Mouse (Mus musculus): ENCODE results near the gene Catsperb. TPM values are rescaled to one million over a fixed set of nuclear protein-coding genes. Genes with fewer than 3 reads are reported as not detected.
"Not testable (repeated sequence)": the region's sequence is repeated elsewhere in the genome, so short reads cannot be mapped to it uniquely, and the experiment has no call there.

The Catsperb gene
- polyA plus RNA-seq (2015; fragmentation: Nextera tagmentation; extraction: Ambion mirVana) = not detected in 2 replicates

GRCm38 (mm10) chr12:101404353-101404752 is at the start of gene Catsperb:
TSS of gene Catsperb (plus strand) at chr12:101404653.
- not testable (repeated sequence) for H3K9me3 ChIP-seq (ENCODE audit: control insufficient read depth, low read length); DNase-seq (ENCODE audit: low spot score); H3K27me3 ChIP-seq (ENCODE audit: control insufficient read depth, insufficient read depth, low read length); H3K4me1 ChIP-seq (replicated peaks; ENCODE audit: control insufficient read depth, insufficient read depth); H3K36me3 ChIP-seq (ENCODE audit: control insufficient read depth, insufficient read depth, low read length); H3K4me3 ChIP-seq (ENCODE audit: low read depth, low read length); ATAC-seq (ENCODE audit: low FRiP score, low TSS enrichment); H3K9ac ChIP-seq (ENCODE audit: low read length); H3K4me2 ChIP-seq (replicated peaks; ENCODE audit: low read depth); H3K27ac ChIP-seq (replicated peaks)
- 94% methylated on average over 1 of the region's 1 CpGs for WGBS

- not testable (repeated sequence) for H3K27me3 ChIP-seq (ENCODE audit: control insufficient read depth, insufficient read depth, low read length); H3K9ac ChIP-seq (ENCODE audit: low read length); H3K4me1 ChIP-seq (replicated peaks; ENCODE audit: control insufficient read depth, insufficient read depth); DNase-seq (ENCODE audit: low spot score); H3K4me2 ChIP-seq (replicated peaks; ENCODE audit: low read depth); H3K36me3 ChIP-seq (ENCODE audit: control insufficient read depth, insufficient read depth, low read length); H3K27ac ChIP-seq (replicated peaks); H3K4me3 ChIP-seq (ENCODE audit: low read depth, low read length); H3K9me3 ChIP-seq (ENCODE audit: control insufficient read depth, low read length); ATAC-seq (ENCODE audit: low FRiP score, low TSS enrichment)
- WGBS = 89% methylated on average over 1 of the region's 1 CpGs
- TF ChIP-seq CTCF (IDR thresholded peaks at IDR 0.05; ENCODE audit: low read depth) = peak; percentile 47
These were observed 43.0 kb upstream of the Catsperb start for GRCm38 (mm10) chr12:101361468-101361867.

GRCm38 (mm10) chr12:101381460-101381859 is 23.0 kb upstream of the Catsperb start:
- not testable (repeated sequence) for ATAC-seq (ENCODE audit: low FRiP score, low TSS enrichment); H3K4me3 ChIP-seq (ENCODE audit: low read depth, low read length); DNase-seq (ENCODE audit: low spot score); H3K27ac ChIP-seq (replicated peaks); H3K9me3 ChIP-seq (ENCODE audit: control insufficient read depth, low read length); H3K27me3 ChIP-seq (ENCODE audit: control insufficient read depth, insufficient read depth, low read length); H3K4me2 ChIP-seq (replicated peaks; ENCODE audit: low read depth); H3K9ac ChIP-seq (ENCODE audit: low read length); H3K36me3 ChIP-seq (ENCODE audit: control insufficient read depth, insufficient read depth, low read length); H3K4me1 ChIP-seq (replicated peaks; ENCODE audit: control insufficient read depth, insufficient read depth)
- no CpG with 5 or more reads among the region's 1 CpGs for WGBS

DNA sequence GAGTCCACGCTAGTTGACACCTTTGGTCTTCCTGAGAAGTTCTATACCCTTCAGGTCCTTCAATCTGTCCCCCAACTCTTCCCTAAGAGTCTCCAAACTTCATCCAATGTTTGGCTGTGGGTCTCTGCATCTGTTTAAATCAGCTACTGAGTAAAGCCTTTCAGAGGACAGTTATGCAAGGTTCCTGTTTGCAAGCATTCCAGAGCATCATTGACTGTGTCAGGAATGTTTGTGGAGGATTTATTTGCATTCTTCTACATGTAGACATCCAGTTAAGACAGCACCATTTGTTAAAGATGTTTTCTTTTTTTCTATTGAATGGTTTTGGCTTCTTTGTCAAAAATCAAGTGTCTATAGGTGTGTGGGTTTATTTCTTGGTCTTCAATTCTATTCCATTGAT is 21.7 kb downstream of the Catsperb start:
- no peaks in the 10 kb centered on the region for H3K27me3 ChIP-seq (ENCODE audit: control insufficient read depth, insufficient read depth, low read length)
- no peak for TF ChIP-seq EP300 (optimal IDR thresholded peaks at IDR 0.05)
- H3K9ac ChIP-seq (ENCODE audit: low read length) = no peak overlapping the region
- DNase-seq (ENCODE audit: low spot score) = no peak
- no peak for ATAC-seq (ENCODE audit: low FRiP score, low TSS enrichment)
- H3K27ac ChIP-seq (replicated peaks) = no peak overlapping the region
- no peaks in the 10 kb centered on the region for H3K9me3 ChIP-seq (ENCODE audit: control insufficient read depth, low read length)
- no peaks in the 10 kb centered on the region for H3K4me1 ChIP-seq (replicated peaks; ENCODE audit: control insufficient read depth, insufficient read depth)
- 43% methylated on average over 1 of the region's 1 CpGs for WGBS
- no peaks in the 10 kb centered on the region for H3K36me3 ChIP-seq (ENCODE audit: control insufficient read depth, insufficient read depth, low read length)
- H3K4me3 ChIP-seq (ENCODE audit: low read depth, low read length) = no peak overlapping the region
- H3K4me2 ChIP-seq (replicated peaks; ENCODE audit: low read depth) = no peak overlapping the region

DNA sequence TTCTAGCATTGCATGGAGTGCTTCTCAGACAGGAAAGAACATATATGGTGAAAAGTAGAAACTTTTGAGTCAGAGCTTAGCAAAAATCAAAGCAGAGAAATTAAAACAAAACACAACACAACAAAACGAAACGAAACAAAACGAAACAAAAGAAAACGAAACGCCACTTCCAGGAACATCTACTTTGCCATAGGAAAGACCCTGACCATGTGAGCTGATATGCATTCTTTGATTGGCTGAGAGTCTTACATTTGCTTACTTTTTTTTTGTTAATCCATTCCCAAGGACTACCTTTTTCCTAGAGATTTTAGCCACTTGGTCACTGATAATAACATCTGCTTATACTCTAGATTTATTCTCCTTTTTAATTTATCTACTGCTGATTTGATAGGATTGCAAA is 57.6 kb downstream of the Catsperb start:
- H3K9me3 ChIP-seq (ENCODE audit: control insufficient read depth, low read length) = no peaks in the 10 kb centered on the region
- DNase-seq (ENCODE audit: low spot score) = no peak
- H3K4me2 ChIP-seq (replicated peaks; ENCODE audit: low read depth) = no peak overlapping the region
- no peak for ATAC-seq (ENCODE audit: low FRiP score, low TSS enrichment)
- no peaks in the 10 kb centered on the region for H3K36me3 ChIP-seq (ENCODE audit: control insufficient read depth, insufficient read depth, low read length)
- no peak overlapping the region for H3K9ac ChIP-seq (ENCODE audit: low read length)
- no peaks in the 10 kb centered on the region for H3K4me1 ChIP-seq (replicated peaks; ENCODE audit: control insufficient read depth, insufficient read depth)
- H3K27me3 ChIP-seq (ENCODE audit: control insufficient read depth, insufficient read depth, low read length) = no peaks in the 10 kb centered on the region
- H3K4me3 ChIP-seq (ENCODE audit: low read depth, low read length) = no peak overlapping the region
- WGBS = 94% methylated on average over 5 of the region's 5 CpGs
- TF ChIP-seq EP300 (optimal IDR thresholded peaks at IDR 0.05) (no peak), CTCF (IDR thresholded peaks at IDR 0.05; ENCODE audit: low read depth) (no peak)
- H3K27ac ChIP-seq (replicated peaks) = no peak overlapping the region

DNA sequence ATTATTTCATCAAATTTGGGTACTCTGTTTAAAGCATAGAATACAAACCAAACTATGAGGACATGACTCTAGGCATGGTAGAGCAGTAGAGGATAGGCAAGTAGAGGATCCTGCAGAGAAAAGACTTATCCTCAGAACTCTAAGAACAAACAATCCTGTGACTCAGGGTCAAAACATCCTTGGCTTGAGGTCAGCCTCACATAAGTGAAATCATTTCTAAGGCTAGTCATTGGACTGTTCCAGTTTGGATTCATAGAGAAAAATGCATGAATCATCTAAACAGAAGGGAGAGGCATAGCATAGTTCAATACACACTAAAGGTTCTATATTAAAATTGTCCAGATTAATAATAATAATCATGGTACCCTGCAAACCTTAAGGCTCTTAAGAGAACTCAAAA is 79.1 kb downstream of the Catsperb start:
- TF ChIP-seq EP300 (optimal IDR thresholded peaks at IDR 0.05) (no peak), CTCF (IDR thresholded peaks at IDR 0.05; ENCODE audit: low read depth) (no peak)
- Histone ChIP-seq H3K27ac (replicated peaks) (no peak overlapping the region), H3K27me3 (ENCODE audit: control insufficient read depth, insufficient read depth, low read length) (no peaks in the 10 kb centered on the region), H3K4me1 (replicated peaks; ENCODE audit: control insufficient read depth, insufficient read depth) (no peaks in the 10 kb centered on the region), H3K4me3 (ENCODE audit: low read depth, low read length) (no peak overlapping the region), H3K4me2 (replicated peaks; ENCODE audit: low read depth) (no peak overlapping the region), H3K9me3 (ENCODE audit: control insufficient read depth, low read length) (no peaks in the 10 kb centered on the region), H3K36me3 (ENCODE audit: control insufficient read depth, insufficient read depth, low read length) (no peaks in the 10 kb centered on the region), H3K9ac (ENCODE audit: low read length) (no peak overlapping the region)
- DNase-seq (ENCODE audit: low spot score) (no peak), ATAC-seq (ENCODE audit: low FRiP score, low TSS enrichment) (no peak)

GRCm38 (mm10) chr12:101511326-101511725 is 106.9 kb downstream of the Catsperb start:
- H3K4me2 ChIP-seq (replicated peaks; ENCODE audit: low read depth); H3K9me3 ChIP-seq (ENCODE audit: control insufficient read depth, low read length); H3K4me3 ChIP-seq (ENCODE audit: low read depth, low read length); H3K27ac ChIP-seq (replicated peaks); ATAC-seq (ENCODE audit: low FRiP score, low TSS enrichment); H3K36me3 ChIP-seq (ENCODE audit: control insufficient read depth, insufficient read depth, low read length); H3K4me1 ChIP-seq (replicated peaks; ENCODE audit: control insufficient read depth, insufficient read depth); H3K9ac ChIP-seq (ENCODE audit: low read length); DNase-seq (ENCODE audit: low spot score); H3K27me3 ChIP-seq (ENCODE audit: control insufficient read depth, insufficient read depth, low read length): not testable (repeated sequence)
- 81% methylated on average over 2 of the region's 2 CpGs for WGBS

DNA sequence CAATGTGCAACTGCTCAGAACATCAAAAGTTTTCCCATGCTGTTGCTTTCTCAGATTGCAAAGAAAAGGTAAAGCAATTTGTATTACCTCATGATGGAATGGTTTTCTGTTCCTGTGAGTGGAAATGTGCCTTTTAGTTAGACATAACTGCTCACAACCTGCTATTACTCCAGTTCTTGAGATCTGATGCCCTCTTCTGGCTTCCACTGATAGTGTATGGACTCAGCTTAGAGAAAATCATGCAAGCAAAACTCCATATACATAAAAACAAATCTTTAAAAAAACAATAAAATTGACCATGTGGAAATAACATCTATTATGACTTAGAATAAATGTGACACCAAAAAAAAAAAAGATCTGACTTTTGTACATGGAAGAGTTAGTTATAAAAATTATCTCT is 202.2 kb downstream of the Catsperb start:
- H3K4me3 ChIP-seq (ENCODE audit: low read depth, low read length); H3K4me2 ChIP-seq (replicated peaks; ENCODE audit: low read depth); H3K9me3 ChIP-seq (ENCODE audit: control insufficient read depth, low read length); H3K4me1 ChIP-seq (replicated peaks; ENCODE audit: control insufficient read depth, insufficient read depth); H3K9ac ChIP-seq (ENCODE audit: low read length); H3K27me3 ChIP-seq (ENCODE audit: control insufficient read depth, insufficient read depth, low read length); DNase-seq (ENCODE audit: low spot score); ATAC-seq (ENCODE audit: low FRiP score, low TSS enrichment); H3K27ac ChIP-seq (replicated peaks); H3K36me3 ChIP-seq (ENCODE audit: control insufficient read depth, insufficient read depth, low read length): not testable (repeated sequence)

Data from stomach, postnatal 0 days (tissue).